Mouse (Mus musculus): Measurements from ENCODE around the gene Spryd4.

GRCm38 (mm10) chr10:128239140-128239539 lies 27.5 kb upstream of the Spryd4 start:
- TF ChIP-seq POLR2A (IDR thresholded peaks at IDR 0.05; ENCODE audit: insufficient read depth, low read length) (no peak), CTCF (IDR thresholded peaks at IDR 0.05; ENCODE audit: low read depth, low read length) (no peak)

Measured in ES-Bruce4 (cell line).